Mouse (Mus musculus) regulatory T cell (primary cell): Measurements from ENCODE around the gene Llgl2.

Source experiments
- in situ Hi-C: fragments of 300-600 bp; cut with MboI, MseI; formaldehyde crosslinking; loops from one replicate; pipeline ENCODE4 v1.15.1; 2025; ENCODE audit warnings: high pct_unique_total_duplicates

Llgl2 gene

GRCm38 (mm10) chr11:115823774-115824740 lies at the start of gene Llgl2:
Gene Llgl2 (plus strand): TSS chr11:115824049.
- in situ Hi-C loops = no loop called here

GRCm38 (mm10) chr11:115774653-115775052 lies 49.2 kb upstream of the Llgl2 start:
- in situ Hi-C loops = no loop called here

- in situ Hi-C loops = no loop called here
These were observed 47.8 kb upstream of the Llgl2 start for GRCm38 (mm10) chr11:115775821-115776665.

GRCm38 (mm10) chr11:115776954-115777353 lies 46.9 kb upstream of the Llgl2 start:
- in situ Hi-C loops = no loop called here

- in situ Hi-C loops = no loop called here
These were observed 46.1 kb upstream of the Llgl2 start for GRCm38 (mm10) chr11:115777487-115778335.

- in situ Hi-C loops = no loop called here
These were observed 44.7 kb upstream of the Llgl2 start for GRCm38 (mm10) chr11:115779038-115779571.

- in situ Hi-C loops = no loop called here
These were observed 43.4 kb upstream of the Llgl2 start for GRCm38 (mm10) chr11:115780141-115781070.

GRCm38 (mm10) chr11:115786473-115786872 lies 37.4 kb upstream of the Llgl2 start:
- in situ Hi-C loops = loop anchor here (5.0 kb wide), 1 partner anchor 66 kb away; no protein-coding TSS in a partner anchor

- in situ Hi-C loops = loop anchor here (5.0 kb wide), 1 partner anchor 63 kb away; no protein-coding TSS in a partner anchor
These were observed 34.1 kb upstream of the Llgl2 start for GRCm38 (mm10) chr11:115789787-115790186.

- in situ Hi-C loops = no loop called here
These were observed 31.9 kb upstream of the Llgl2 start for GRCm38 (mm10) chr11:115791919-115792318.

GRCm38 (mm10) chr11:115792353-115792752 lies 31.5 kb upstream of the Llgl2 start:
- in situ Hi-C loops = no loop called here

- in situ Hi-C loops = no loop called here
These were observed 27.0 kb upstream of the Llgl2 start for GRCm38 (mm10) chr11:115796898-115797297.

GRCm38 (mm10) chr11:115797665-115798064 lies 26.2 kb upstream of the Llgl2 start:
- in situ Hi-C loops = no loop called here

- in situ Hi-C loops = no loop called here
These were observed 22.9 kb upstream of the Llgl2 start for GRCm38 (mm10) chr11:115800981-115801380.

- in situ Hi-C loops = no loop called here
These were observed 20.7 kb upstream of the Llgl2 start for GRCm38 (mm10) chr11:115803072-115803709.

- in situ Hi-C loops = no loop called here
These were observed 18.8 kb upstream of the Llgl2 start for GRCm38 (mm10) chr11:115805005-115805404.

GRCm38 (mm10) chr11:115806154-115806553 lies 17.7 kb upstream of the Llgl2 start:
- in situ Hi-C loops = no loop called here

- in situ Hi-C loops = no loop called here
These were observed 16.5 kb upstream of the Llgl2 start for GRCm38 (mm10) chr11:115807306-115807705.

GRCm38 (mm10) chr11:115807971-115808370 lies 15.9 kb upstream of the Llgl2 start:
- in situ Hi-C loops = no loop called here
